Mouse (Mus musculus) retina, adult 2 months (tissue): ENCODE data around the gene Hist2h4.
A peak's percentile ranks its signal among the peaks of the same experiment; 100 is the strongest.
"Not testable (repeated sequence)": the region's sequence is repeated elsewhere in the genome, so short reads cannot be mapped to it uniquely, and the experiment has no call there.

ENCODE experiments used
- DNase-seq: peaks from one replicate; pipeline ENCODE4 v3.0.0-alpha.2; 2012; ENCODE audit warnings: low read depth, low spot score

Hist2h4 gene

DNA sequence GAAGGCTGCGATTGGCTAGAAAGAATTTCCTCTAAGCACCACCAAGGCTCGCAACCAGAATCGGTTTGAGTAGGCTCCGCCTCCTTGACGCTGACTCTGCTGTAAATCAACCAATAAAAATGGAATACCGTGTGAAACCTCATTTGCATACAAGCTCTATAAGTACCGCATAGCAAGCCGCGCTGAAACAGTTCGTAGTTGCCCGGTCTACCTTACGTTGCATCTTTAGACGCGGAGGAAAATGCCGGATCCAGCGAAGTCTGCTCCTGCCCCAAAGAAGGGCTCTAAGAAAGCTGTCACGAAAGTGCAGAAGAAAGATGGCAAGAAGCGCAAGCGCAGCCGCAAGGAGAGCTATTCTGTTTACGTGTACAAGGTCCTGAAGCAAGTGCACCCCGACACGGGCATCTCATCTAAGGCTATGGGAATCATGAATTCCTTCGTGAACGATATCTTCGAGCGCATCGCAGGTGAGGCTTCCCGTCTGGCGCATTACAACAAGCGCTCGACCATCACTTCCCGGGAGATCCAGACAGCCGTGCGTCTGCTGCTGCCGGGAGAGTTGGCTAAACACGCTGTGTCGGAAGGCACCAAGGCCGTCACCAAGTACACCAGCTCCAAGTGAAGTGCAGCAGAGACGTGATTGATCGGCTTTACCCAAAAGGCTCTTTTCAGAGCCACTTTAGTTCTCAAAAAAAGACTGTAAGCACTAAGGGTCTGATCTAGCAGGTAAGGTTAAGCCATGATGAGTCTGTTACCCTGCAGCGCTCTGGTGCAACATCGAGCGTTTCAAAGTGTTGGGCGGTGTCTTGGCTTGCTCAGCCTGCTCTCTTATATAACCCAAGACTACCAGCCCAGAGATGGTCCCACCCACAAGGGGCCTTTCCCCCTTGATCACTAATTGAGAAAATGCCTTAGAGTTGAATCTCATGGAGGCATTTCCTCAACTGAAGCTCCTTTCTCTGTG lies 6.7 kb upstream of the Hist2h4 start, which contains the start of gene Hist2h2bb:
Hist2h2bb (plus strand) TSS at position 242 of the 964 bp plus-strand sequence.
- DNase-seq: peak; percentile 86

DNA sequence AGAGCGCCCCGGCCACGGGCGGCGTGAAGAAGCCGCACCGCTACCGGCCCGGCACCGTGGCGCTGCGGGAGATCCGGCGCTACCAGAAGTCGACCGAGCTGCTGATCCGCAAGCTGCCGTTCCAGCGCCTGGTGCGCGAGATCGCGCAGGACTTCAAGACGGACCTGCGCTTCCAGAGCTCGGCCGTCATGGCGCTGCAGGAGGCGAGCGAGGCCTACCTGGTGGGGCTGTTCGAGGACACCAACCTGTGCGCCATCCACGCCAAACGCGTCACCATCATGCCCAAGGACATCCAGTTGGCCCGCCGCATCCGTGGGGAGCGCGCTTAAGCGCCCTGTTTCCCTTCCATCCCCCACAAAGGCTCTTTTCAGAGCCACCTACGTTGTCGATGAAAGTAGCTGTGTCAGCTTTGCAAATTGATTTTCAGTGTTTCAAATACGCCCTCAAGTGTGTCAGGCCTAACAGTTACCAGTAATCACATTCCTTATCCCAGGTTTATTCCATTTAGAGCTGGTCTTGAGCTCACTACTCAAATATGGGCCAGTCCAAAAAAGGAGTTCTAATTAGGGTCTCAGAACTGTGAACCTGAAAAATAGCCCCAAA lies 5.8 kb upstream of the Hist2h4 start:
- not testable (repeated sequence) for DNase-seq

DNA sequence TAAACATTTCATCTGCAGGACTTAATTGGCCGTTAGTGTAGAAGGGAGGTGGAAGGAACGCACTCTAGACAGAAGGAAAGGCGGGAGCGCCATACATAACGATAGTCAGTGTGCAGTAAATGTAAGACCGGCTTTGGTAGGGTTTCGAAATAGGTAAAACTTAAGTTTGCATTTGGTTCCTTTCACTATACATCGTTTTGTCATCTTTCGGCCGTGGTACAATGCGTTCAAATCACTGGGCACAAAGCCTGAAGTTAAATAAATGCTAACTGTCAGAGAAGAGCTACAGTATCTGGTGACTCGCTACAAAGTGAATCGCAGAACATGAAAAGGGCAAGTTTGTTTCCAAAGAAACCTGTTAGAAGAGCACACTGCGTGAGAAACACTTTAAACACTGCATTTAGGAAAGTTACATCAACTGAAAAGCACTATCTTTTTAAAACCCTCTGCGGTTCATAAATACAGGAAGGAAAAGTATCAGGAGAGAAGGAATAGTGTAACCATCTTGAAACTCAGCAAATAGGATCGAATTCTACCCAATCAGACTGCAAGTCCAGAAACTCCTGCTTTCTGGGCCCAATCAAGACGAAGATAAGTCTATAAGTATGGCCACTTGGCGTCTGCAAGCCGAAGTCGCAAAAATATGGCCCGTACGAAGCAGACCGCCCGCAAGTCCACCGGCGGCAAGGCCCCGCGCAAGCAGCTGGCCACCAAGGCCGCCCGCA lies 5.1 kb upstream of the Hist2h4 start, which contains the start of gene Hist2h3b:
Hist2h3b (plus strand) TSS at position 604 of the 725 bp plus-strand sequence.
- no peak for DNase-seq

DNA sequence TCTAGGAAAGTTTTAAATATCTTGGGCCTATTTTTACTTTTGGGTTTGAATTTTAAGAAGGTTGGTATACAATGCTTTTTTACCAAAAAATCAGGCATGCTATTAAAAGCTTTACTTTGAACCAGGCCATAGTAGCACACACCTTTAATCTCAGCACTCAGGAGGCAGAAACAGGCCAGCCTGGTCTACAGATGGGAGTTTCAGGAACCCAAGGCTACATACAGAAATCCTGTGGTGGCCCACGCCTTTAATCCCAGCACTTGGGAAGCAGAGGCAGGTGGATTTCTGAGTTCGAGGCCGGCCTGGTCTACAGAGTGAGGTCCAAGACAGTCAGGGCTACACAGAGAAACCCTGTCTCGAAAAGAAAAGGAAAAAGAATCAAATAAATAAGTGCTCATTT lies 4.4 kb upstream of the Hist2h4 start:
- no peak for DNase-seq

DNA sequence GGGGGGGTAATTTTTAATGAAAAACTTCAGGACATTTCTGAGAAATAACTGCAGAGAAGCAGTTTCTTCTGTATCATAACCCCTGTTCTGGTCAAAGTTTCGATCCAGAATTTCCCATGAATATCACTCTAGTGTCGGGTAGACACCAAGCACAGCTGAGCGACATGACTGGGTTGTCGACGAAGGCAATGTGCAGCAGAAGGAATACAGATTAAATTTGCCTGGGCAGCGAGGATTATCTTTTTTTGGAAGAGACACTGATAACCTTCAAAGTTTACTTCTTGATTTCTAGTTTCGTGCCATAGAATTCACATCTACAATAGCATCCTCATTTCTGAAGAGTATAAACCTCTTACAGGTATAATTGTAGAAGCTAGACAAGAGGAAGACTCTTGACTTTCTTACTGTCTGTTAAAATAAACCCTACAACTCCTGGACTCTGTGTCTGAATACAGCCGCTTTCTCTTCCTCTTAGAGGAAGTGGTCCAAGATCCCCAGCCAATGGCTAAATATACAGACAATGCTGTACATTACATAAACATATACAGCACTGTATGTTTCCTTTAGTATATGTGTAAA lies 3.1 kb upstream of the Hist2h4 start:
- DNase-seq: no peak

DNA sequence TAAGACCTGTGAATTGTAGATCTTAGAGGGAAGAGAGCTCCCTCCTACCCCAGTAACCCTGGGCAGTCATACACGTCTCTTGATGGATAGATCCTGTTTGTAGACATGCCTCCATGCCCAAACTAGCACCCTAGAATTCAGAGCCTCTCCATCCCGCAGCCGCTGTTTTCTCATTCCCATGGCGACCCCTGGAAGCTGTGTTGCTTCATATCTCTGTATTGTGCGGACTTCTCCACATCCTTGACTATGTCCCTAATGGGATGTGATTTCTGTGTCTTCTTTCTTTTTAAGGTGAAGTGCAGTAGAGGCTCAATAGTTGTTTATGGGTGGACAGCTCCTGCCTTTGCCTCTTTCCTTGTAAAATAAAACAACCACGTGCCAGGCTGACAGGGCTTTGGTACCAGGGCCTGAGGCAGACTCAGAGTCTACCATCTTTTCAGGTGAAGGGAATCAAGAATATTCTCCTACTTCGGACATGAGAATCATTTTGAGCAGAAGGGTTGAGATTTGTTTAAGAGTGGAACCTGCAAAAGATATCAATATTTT lies 1.4 kb upstream of the Hist2h4 start:
- no peak for DNase-seq

DNA sequence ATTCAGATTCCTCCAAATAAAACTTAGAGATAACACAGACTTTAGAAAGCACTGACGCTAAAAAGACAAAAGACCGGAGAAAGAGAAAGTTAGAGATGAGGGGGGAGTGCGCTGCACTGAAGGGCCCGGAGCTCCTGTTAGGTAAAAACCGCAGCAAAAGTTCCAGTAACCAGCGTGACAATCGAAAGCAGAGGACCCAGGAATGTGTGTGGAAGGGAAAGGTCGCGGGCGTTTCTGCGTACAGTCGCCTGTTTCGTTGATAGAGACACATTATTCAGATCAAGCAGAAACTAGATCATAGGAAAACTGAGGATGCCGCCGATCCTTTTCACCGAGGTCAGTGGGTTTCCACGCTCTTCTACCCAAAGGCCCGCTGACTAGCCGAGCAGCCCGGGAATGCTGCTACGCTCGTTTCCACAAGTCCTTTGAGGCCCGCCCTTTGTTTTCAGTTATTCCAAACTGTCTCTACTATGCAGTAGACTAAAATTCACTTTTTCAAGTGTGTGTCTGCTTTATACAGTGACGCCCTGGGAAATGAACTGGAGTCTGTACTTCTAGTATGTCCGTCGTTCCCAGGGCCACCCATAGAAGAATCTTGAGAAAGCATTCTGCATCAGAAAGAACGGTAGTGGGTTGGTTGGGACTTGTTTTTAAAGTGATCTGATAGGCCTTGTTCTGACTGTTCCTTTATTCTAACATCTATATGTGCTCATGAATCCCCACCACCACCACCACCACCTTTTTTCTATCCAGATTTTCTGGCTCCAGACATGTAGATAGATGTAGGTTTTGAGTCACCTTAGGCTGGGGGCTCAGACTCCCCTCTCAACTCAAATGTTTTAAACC lies 670 bp upstream of the Hist2h4 start:
- DNase-seq: no peak

DNA sequence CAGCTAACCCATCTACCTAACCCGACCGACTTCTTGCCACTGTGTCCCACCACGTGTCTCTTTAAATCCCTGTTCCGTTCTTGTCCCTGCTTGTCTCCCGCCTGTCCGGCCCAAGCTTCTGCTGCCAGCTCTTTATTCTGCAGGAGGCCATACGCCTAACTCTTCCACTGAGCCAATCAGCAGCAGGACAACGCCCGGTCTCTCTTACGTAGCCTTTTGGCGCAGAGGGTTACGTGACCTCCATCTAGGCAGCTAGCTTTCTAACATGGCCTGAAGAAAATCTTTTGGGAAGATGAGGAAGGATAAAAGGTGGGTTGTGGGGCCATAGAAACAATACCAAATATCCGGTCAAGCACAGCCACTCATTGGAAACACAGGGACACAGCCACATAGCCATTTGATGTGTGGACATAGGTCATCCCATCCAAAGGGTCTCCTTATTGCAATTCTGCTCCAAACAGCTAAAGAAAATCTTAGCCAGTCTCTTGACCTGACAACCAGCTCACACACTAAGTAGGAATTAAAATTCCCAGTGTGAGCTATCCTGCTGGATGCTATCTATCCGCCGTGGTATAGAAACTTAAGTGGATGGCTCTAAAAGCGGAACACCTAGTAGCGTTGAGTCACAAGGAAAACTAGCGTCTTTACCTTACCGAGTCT lies 765 bp downstream of the Hist2h4 start:
- DNase-seq: no peak

DNA sequence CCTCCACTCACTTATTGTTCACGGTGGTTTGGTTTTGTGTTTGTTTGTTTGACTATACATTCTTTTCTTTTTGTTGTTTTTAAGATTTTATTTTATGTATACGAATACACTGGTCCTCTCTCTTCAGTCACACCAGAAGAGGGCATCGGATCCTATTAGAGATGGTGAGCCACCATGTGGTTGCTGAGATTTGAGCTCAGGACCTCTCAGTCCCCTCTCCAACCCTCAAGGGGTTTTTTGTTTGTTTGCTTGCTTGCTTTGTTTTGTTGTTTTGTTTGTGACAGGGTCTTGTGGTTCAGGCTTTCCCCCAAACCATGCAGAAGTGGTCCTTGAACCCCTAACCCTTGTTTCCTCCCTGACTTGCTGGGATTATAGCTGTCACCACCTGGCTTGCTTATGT lies 1.5 kb downstream of the Hist2h4 start:
- DNase-seq: no peak

DNA sequence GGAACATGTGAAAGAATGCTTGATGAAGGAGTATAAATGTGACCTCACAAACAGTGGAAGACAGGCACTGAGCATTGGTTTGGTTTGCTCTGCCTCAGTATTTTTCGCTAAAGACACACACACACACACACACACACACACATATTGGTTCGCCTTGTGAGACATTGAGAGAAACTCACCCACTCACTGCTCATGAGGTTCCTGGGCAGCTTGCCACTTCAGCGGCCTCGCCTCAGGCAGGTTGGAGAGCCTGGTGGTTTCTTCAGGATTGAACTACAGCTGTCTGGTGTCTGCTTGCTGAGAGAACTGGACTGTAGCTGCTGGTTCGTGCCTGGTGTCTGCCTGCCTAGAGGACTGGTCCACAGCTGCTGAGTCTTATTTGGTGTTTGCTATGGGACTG lies 2.9 kb downstream of the Hist2h4 start:
- no peak for DNase-seq

DNA sequence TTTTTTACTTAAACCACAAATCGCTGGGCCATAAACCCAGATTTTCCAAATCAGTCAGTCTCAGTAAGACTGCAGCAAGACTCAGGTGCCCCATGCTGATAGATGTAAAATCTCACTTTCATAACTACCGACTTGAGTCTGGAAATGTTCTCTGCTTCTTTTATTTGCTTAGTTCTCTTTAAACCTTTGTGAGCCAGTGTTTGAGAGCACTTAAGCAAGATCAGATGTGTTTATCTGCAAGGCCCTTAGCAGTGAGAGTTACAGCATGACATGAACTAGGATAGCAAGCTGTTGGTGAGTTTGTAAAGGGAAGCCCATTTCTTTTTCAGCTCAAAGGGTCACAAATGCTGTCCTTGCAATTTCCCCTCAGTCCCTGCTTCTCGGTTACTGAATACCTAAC lies 5.9 kb downstream of the Hist2h4 start:
- no peak for DNase-seq

DNA sequence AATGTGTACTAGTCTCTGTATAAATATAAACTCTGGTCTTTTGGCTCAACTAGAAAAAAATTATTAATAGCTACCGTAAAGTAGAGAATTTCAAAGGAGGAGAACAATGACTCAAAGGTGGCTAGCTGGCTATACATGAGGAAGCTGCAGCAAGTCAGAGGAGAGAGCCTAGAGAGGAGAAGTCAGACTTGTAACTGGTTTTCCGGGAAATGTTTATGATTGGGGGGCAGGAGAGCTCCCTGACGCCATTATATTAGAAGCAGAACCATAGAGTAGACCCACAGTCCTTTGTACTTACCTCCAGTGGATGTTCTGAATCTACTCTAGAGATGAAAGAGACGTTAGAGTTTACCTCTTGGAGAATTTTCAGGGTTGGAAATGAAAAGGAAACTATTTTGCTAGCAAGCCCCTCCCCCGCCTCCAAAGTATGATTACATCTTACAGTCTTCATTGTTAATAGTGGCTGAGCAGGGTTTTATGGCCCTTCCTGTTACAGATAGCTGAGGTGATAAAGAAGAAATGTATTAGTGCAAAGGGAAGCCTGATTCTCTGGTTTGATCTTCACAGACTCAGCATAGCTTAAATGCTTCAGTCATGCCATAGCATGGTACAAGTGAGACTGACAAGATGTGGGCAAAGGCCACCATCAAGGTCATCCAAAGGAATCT lies 7.1 kb downstream of the Hist2h4 start:
- no peak for DNase-seq

DNA sequence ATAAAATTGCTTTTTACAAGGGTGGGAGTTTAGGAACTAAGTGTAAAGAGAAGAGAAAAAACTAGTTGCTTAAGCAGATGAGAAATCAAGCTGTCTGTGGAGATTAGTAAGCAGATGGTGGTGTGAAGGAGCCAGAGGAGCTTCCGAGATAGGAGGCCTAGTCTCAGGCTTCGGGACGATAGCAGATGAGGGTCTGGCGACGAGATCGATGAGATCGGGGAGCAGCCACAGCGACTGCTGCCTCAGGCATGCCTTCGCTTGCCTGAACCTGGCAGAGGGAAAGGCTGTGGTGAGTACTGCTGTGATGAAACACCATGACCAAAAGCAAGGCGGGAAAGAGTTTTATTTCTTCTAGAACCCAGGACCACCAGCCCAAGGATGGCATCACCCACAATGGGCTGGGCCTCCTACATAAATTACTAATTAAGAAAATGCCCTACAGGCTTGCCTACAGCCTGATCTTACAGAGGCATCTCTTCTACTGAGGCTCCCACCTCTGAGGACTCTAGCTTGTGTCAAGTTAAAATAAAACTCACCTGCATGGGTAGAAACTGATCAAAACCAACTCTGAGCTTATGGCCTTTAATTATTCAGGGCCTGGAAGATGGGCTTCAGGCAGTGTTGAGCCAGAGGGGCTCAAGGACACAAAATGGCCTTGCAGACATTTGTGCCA lies 8.3 kb downstream of the Hist2h4 start:
- no peak for DNase-seq

DNA sequence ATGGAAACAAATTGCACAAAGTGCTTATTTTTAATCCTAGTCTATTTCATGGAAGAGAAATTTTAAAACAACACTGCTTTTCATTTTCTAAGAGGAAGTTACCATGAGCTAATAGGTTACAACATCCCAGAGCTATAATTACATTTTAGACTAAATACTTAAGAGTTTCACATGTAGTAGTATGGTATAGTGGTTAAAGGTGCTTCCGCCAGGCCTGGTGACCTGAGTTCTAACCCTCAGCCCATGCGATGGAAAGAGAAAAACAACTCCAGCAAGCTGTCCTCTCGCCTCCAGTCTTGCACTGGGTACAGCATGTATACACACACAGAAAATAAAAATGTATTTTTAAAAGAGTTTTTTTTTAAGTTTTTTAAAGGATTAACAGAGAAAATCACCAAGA lies 11.3 kb downstream of the Hist2h4 start:
- DNase-seq: no peak

DNA sequence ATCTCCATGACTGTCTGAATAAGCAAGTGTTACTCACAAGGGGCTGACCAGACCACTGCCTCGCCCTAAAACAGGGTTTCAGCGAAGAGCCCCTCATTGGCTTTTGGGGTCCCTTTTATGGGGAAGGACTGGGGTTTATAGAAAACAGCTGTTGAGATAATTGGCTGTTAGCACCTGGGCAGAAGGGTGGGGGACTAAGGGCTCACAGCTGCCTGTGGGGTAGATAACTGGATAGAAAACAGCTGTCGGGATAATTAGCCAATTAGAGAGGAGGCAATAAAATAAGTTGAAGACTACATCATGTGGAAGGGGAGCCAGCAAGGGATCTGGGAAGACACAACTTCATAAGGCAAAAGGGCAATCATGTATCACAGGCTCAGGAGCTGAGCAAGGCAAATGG lies 12.2 kb downstream of the Hist2h4 start:
- DNase-seq: no peak

DNA sequence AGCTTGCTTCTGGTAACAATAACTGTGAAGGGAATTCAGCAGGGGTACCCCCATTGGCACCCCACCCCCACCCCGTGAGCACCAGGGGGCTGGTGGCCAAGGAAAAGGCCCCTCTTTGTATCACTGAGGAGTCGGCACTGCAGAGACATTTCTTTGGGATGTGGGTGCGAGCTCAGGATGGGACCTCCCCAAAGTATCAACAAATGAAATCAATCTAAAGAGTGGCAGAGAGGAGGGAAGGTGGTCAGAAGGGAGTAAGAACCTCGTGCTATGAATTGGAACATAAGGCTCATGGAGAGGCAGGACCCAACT lies 14.1 kb downstream of the Hist2h4 start:
- no peak for DNase-seq

DNA sequence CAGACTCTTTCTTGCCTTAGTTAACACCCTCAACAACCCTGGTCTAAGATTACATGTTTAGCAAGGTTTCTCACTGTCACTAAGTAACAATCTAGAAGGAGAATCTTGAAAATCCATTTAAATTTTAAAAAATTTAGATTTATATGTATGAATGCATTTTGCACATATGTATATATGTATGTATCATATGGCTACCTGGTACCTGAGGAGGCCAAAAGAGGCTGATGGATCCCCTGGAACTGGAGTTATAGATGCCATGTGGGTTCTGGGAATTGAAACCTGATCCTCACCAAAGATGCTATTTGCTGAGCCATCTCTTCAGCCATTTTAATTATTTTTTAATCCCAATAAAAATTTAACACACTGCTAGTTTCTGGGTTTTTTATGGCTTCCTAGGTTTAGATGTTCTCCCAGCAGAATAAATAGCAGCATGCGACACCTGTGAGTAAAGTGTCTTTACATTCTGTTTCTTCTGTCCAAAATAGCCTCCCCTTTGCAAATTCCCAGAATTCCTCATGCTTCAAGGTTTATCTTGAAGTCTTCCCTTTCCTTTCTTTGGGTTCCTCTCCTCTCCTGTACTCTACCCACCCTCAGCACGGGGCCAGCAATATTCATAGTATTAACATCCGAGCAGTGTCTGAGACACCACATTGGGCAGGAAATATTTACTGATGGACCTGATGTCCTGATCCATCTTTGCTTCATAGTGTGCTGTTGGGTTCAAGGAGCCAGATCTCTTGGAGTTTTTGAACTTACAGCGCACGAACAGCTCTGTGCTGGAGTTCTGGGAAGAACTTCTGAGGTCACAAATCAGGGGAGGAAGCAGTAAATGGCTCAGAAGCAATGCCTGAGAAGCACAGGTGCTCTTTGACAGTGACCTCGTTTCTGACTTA lies 14.7 kb downstream of the Hist2h4 start:
- no peak for DNase-seq
